Mouse (Mus musculus) E14TG2a.4 (cell line): Measurements from ENCODE around the gene Bhlhb9.
"Not testable (repeated sequence)": the region's sequence is repeated elsewhere in the genome, so short reads cannot be mapped to it uniquely, and the experiment has no call there.

Experiments
- H3K27me3 ChIP-seq: 2 replicates; pipeline ENCODE4 v1.6.1; 2014; ENCODE audit warnings: low read length, control low read depth; ENCODE audit not compliant: insufficient read depth
- H3K36me3 ChIP-seq: 2 replicates; pipeline ENCODE4 v1.6.1; 2014; ENCODE audit warnings: low read length, control low read depth; ENCODE audit not compliant: insufficient read depth
- H3K4me1 ChIP-seq: replicated peaks from 2 replicates; pipeline ENCODE4 v1.6.1; 2014; ENCODE audit warnings: low read depth, low read length, control low read depth
- H3K4me3 ChIP-seq: replicated peaks from 2 replicates; pipeline ENCODE4 v1.5.1; 2014; ENCODE audit warnings: mild to moderate bottlenecking, low read length
- H3K9me3 ChIP-seq: 2 replicates; pipeline ENCODE4 v1.6.1; 2014; ENCODE audit warnings: low read length, control low read depth
- CTCF ChIP-seq: conservative IDR thresholded peaks from 2 replicates; pipeline ENCODE4 v1.5.1; 2014; ENCODE audit warnings: low read length
- NANOG ChIP-seq: IDR thresholded peaks from 2 replicates; pipeline ENCODE4 v1.6.1; 2014; ENCODE audit warnings: borderline replicate concordance, low read length, mixed read lengths
- POU5F1 ChIP-seq: IDR thresholded peaks from 2 replicates; pipeline ENCODE4 v1.6.1; 2014; ENCODE audit warnings: low read length, borderline replicate concordance

Bhlhb9 gene

DNA sequence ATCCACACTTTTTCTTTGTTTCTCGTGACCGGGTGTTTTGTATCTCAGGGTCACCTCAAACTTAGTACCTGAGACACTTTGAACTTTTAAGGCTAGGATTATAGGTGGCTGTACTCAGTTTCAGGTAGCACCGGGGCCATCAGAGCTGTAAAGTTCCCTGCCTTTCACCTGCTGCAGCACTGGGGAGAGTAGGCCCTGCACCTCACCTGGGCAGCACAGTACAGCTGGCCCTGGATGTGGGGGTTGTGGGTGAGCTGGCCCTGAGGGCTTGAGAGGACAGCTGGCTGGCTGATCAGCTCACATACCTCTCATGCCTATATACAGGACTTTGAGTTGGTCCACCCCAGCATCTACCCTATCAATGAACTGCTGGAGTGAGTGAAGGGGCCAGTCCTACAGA, 6.8 kb downstream of the Bhlhb9 start:
- no peak for TF ChIP-seq CTCF
- TF ChIP-seq POU5F1 = no peak
- no peak for TF ChIP-seq NANOG
- Histone ChIP-seq H3K4me3 (no peak overlapping the region), H3K9me3 (no peaks in the 10 kb centered on the region), H3K4me1 (no peaks in the 10 kb centered on the region), H3K36me3 (peaks cover 43% of the 10 kb centered on the region), H3K27me3 (no peaks in the 10 kb centered on the region)

DNA sequence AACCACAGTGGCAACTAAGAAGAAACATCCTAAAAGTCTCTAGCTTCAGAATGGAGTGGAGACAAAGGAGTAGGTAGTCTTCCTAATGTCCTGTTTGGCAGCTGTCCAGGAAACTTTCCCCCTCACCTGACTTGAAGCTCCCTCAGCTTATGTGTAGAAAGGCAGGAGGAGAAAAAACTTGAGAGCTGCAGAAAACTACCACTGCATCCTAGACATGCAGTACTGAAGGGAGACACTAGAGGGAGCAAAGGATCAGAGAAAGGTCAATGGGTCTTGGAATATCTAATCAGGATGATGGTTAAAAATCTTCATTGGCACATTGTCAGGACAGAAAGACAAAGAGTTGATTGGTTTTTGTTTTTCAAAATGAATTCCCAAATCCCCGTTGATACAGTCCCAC, 8.4 kb downstream of the Bhlhb9 start:
- TF ChIP-seq POU5F1 (no peak), CTCF (peak; percentile 75), NANOG (no peak)
- H3K27me3 ChIP-seq = no peaks in the 10 kb centered on the region
- H3K4me3 ChIP-seq = no peak overlapping the region
- H3K9me3 ChIP-seq = no peaks in the 10 kb centered on the region
- no peaks in the 10 kb centered on the region for H3K4me1 ChIP-seq
- peaks cover 27% of the 10 kb centered on the region for H3K36me3 ChIP-seq

DNA sequence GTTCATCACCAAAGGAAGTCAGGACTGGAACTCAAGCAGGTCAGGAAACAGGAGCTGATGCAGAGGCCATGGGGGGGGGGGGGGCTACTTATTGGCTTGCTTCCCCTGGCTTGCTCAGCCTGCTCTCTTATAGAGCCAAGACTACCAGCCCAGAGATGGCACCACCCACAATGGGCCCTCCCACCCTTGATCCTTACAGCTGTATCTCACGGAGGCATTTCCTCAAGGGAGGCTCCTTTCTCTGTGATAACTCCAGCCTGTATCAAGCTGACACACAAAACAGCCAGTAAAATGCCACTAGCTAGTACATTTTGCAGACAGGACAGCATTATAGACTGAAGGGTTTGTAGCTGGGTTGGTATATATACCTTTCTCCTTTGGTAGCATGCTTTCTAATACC, 38.5 kb downstream of the Bhlhb9 start:
- not testable (repeated sequence) for H3K4me3 ChIP-seq, H3K4me1 ChIP-seq, H3K9me3 ChIP-seq, H3K27me3 ChIP-seq, H3K36me3 ChIP-seq

DNA sequence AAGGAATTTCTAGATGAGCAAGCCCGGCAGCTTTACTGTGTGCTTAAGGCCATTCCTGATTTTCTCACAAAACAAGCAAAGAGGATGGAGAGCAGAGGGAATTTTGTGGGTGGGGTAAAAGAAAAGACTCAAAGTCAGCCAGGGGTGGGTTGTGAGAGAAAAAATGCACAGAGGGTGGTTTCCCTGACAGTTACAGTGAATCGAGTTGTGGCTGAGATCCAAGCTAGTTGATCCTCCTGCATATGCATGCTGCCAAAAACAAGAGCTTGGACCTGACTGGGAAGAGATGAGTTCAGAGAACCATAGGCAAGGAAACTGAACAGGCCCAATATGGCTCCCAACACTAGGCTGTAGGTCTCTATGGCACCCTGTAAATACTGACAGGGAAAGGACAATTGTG, 40.5 kb downstream of the Bhlhb9 start:
- no peaks in the 10 kb centered on the region for H3K4me1 ChIP-seq
- H3K36me3 ChIP-seq = peaks cover 12% of the 10 kb centered on the region
- H3K4me3 ChIP-seq = no peak overlapping the region
- no peaks in the 10 kb centered on the region for H3K9me3 ChIP-seq
- H3K27me3 ChIP-seq = no peaks in the 10 kb centered on the region
- TF ChIP-seq CTCF (no peak), POU5F1 (no peak), NANOG (no peak)

DNA sequence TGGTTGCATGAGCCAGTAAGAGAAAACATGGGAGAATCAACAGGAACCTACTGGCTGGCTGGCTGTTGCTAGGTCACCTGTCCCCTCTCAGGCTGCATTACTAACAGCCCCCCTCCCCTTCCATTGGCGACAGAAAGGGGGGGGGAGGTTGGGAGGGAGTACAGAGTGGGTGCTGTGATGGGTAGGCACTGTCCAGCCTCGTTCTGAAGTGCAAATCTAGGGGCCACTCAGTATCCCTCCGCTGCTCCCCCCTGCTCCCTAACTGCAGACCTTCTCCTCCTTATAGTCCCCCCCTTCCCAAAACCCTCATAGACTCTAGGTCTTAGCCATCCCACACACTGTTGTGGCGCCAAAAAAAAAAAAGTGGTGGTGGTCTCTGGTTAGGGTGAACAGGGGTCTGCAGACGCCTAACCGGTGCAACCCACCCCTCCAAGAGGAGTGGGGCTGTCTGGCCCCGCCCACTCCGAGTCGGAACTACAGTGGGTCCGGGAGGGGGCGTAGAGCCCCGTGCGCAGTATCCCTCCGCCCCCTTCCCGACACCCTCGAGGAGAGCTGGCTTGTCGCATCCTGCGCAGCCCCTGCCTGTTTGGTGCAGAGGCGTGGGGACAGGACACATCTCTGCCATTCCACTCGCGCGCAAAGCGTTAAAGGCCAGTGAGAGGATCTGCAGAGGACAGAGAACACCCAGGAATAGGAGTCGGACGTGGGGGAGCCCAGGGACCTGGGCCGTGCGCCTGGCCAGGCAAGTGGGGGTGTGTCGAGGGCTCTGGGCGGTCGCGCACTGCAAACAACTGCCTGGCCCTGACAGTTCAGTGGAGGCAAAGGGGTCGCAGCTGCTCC, 41.3 kb downstream of the Bhlhb9 start, which contains the start of gene Gprasp2:
TSS of gene Gprasp2 (plus strand) at position 514 of the 840 bp plus-strand sequence.
- not testable (repeated sequence) for H3K4me1 ChIP-seq, H3K27me3 ChIP-seq, H3K9me3 ChIP-seq
- Histone ChIP-seq H3K4me3 (peak within 1 kb of the TSS; percentile 79), H3K36me3 (peaks cover 20% of the 10 kb centered on the region)

DNA sequence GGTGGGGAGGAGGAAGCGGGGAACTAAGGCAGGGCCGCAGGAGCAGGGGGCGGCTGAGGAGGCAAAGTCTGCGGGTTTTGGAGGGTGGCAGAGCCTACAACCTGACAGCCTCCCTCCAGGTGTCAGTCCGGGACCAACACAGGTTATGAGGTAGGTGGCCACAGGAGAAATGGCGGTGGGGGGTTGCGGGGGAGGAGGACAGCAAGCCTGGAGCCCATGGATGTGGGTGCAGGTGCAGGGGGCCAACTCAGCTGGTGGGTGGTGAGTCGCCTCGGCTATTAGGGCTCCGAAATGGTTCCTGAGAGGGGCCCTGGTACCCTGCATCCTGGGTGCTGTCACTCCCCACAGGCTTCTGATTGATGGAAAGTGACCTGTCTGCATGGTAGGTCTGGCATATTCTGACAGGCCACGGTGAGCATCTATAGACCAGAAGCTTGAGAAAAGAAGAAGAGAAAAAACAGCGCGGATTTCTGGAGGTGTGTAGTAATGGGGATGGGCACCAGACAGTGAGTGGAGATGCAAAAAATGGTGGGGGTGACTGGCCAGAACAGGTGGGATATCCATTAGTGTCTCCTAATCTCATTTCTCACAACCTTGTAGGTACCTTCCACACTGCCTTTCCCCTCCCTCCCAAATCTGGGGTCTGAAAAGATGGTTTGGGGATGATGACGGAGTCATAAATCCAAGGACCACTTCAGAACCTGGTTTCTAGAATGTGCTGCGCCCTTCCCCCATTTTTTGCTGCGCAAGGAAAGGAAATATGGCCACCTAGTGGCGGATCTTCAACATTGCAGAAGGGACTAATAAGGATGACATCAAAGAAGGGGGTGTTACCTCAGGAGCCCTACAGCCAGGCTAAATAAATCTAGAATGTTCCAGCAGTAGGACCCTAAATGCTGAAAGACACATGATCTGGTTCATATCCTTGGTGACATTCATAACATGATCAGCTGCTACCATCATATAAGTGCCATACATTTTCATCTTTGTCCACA, 42.3 kb downstream of the Bhlhb9 start:
- H3K9me3 ChIP-seq, H3K4me1 ChIP-seq, H3K27me3 ChIP-seq: not testable (repeated sequence)
- TF ChIP-seq CTCF = 0 out of 2 replicates have a peak, but pooled peaks have one; percentile 11
- Histone ChIP-seq H3K4me3 (peak overlapping the region; percentile 79), H3K36me3 (peaks cover 20% of the 10 kb centered on the region)

DNA sequence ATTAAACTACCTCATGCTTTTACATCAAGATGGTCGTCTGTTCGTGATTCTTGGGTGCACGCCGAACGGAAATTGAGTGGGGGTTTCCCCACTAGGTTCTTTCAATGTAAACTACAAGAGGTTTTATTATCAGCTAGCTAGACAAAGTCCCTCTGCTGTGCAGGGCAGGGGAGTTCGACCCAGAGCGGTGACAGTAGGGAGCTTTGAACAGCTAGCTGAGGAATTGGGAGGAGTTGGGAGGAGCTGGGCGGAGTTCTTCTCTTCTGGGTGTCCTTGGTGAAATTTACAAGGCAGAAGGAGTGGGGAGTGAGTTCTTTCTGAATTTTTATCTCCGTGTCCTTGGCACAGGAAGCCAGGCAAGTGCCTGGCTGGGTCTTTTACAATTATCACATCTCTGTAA, 69.4 kb downstream of the Bhlhb9 start:
- not testable (repeated sequence) for H3K36me3 ChIP-seq, H3K4me3 ChIP-seq, H3K4me1 ChIP-seq, H3K9me3 ChIP-seq, H3K27me3 ChIP-seq

DNA sequence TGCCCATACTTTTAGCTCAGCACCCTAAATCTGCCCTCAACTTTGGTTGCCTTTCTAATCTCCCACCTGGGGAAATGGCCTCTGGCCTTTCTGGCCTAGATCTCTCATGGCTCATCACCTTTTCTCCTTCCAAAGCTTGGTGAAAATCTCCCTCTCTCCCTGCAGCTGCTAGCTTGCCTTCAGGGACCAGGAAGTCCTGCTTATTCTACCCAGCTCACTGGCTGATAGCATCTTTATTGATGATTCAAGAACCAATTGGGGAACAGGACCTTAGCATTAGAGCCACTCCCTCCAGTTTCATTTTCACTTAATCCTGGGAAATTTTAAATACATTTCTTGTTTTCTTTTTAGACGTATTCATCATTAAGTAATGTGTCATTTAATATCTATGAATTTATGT, 79.3 kb downstream of the Bhlhb9 start:
- Histone ChIP-seq H3K4me1 (no peaks in the 10 kb centered on the region), H3K27me3 (no peaks in the 10 kb centered on the region), H3K9me3 (no peaks in the 10 kb centered on the region), H3K4me3 (no peak overlapping the region), H3K36me3 (no peaks in the 10 kb centered on the region)
- TF ChIP-seq NANOG (no peak), POU5F1 (no peak), CTCF (no peak)

DNA sequence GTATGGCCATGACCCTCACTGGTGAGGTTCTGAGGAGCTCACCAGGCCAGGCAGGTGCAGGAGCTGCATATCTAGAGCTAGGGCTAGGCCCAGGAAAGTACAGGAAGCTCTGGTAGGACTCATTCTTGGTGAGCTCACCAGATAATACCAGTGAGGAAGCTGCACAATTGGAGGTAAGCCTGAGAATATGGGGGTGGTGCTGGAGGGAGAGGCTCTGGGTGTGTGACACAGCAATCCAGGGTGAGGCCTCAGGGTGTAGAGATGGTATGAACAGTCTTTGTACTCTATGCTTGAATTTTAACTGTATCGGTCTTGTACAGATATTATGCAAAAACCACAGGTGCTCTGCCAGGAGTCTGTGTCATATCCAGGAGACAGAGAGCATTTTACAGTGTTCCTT, 82.2 kb downstream of the Bhlhb9 start:
- H3K4me1 ChIP-seq = no peaks in the 10 kb centered on the region
- H3K36me3 ChIP-seq = no peaks in the 10 kb centered on the region
- TF ChIP-seq CTCF (no peak), NANOG (no peak), POU5F1 (no peak)
- H3K9me3 ChIP-seq = no peaks in the 10 kb centered on the region
- no peaks in the 10 kb centered on the region for H3K27me3 ChIP-seq
- H3K4me3 ChIP-seq = no peak overlapping the region
